In genomic region chr11:77850401-77851244, GRCm38 (mm10) we compare ENCODE assay signal across 8 mouse cellular contexts. TPM values are rescaled to one million over a fixed set of nuclear protein-coding genes. Genes with fewer than 3 reads are reported as not detected.
DNase-seq lines count a peak whose midpoint lies in the region; ATAC-seq lines count a peak whose summit lies in the region.

No protein-coding gene starts in this region.

- ATAC-seq in neural tube, embryonic 15.5 days (ENCODE audit: low FRiP score), result peak; percentile 80
- ATAC-seq in erythroid progenitor cell, adult 5-6 weeks (replicated peaks; ENCODE audit: low FRiP score, poor library complexity, severe bottlenecking), result no peak

- H3K27me3 ChIP-seq in neural tube, embryonic 15.5 days (replicated peaks), result no peaks in the 10 kb centered on the region

- H3K4me3 ChIP-seq in neural tube, embryonic 15.5 days (replicated peaks), result no peak overlapping the region

- peak overlapping the region; percentile 88 for H3K27ac ChIP-seq in neural tube, embryonic 15.5 days (replicated peaks)

- peak overlapping the region; percentile 38 for H3K4me2 ChIP-seq in neural tube, embryonic 15.5 days

- peaks cover 40% of the 10 kb centered on the region for H3K36me3 ChIP-seq in neural tube, embryonic 15.5 days

- H3K9me3 ChIP-seq in neural tube, embryonic 15.5 days (replicated peaks), result no peaks in the 10 kb centered on the region

- DNase-seq in embryo, embryonic 11 days, result peak; percentile 47
- no peak for DNase-seq in embryo, embryonic 9.5 days (ENCODE audit: extremely low spot score)
- peak; percentile 61 to 69 for DNase-seq in cerebellum, adult 18-20 months
- DNase-seq in heart, adult 8-10 months (ENCODE audit: low spot score), result peak; percentile 48
- DNase-seq in layer of hippocampus, postnatal 25 days (ENCODE audit: extremely low spot score in 1 of 2, low spot score in 1 of 2), result peak; percentile 50 to 55
- no peak for DNase-seq in liver

- peaks cover 81% of the 10 kb centered on the region for H3K4me1 ChIP-seq in neural tube, embryonic 15.5 days

- H3K9ac ChIP-seq in neural tube, embryonic 15.5 days (replicated peaks), result no peak overlapping the region; the same call in 1 of the 2 replicates

- 32% methylated on average over 24 of the region's 24 CpGs for WGBS in neural tube, embryonic 15.5 days

RNA-seq across cellular contexts. Expression of gene Pipox, which starts 43.3 kb away (rescaled TPM):
- under 1 TPM; 0.43 to 0.82 (median 0.59) TPM for total RNA-seq in heart, adult 8-10 months (2022)
- 1 to 10 TPM; 1.5 to 1.8 TPM for total RNA-seq in layer of hippocampus, postnatal 25 days (2021)
- polyA plus RNA-seq in neural tube, embryonic 15.5 days (2015; fragmentation: Nextera tagmentation; extraction: Ambion mirVana), result 5.4 and 5.5 TPM in 2 replicates
- total RNA-seq in erythroid progenitor cell, adult 5-6 weeks (2015; ENCODE audit: low replicate concordance), result not detected in 2 replicates
- total RNA-seq in erythroid progenitor cell, adult 5-6 weeks (2017; ENCODE audit: low replicate concordance), result not detected in 2 replicates

Comparison
In these comparisons a context has a peak if more than half of its experiments do, and no peak if none do; other contexts are left out.
1. DNase-seq: peak in embryo, embryonic 11 days (single experiment), cerebellum, adult 18-20 months (2 of 2), heart, adult 8-10 months (single experiment) and layer of hippocampus, postnatal 25 days (2 of 2); none in embryo, embryonic 9.5 days (single experiment) and liver (single experiment).